Mouse (Mus musculus) thymus, postnatal 4 days (tissue): ENCODE measurements around the gene Cep135.

ENCODE experiments used
- DNase-seq: peaks from one replicate; pipeline ENCODE4 v3.0.0; 2021

The Cep135 gene

GRCm38 (mm10) chr5:76645091-76645868, 56.8 kb downstream of the Cep135 start:
- no peak for DNase-seq

GRCm38 (mm10) chr5:76649897-76650296, 61.4 kb downstream of the Cep135 start:
- DNase-seq: no peak

- DNase-seq: no peak
Observed at GRCm38 (mm10) chr5:76651151-76651725, 62.7 kb downstream of the Cep135 start.

- DNase-seq: no peak
Observed at GRCm38 (mm10) chr5:76656212-76656611, 67.7 kb downstream of the Cep135 start, which contains the start of gene C530008M17Rik. Gene C530008M17Rik, plus strand, starts transcription at chr5:76656512.

GRCm38 (mm10) chr5:76657245-76658083, 69.0 kb downstream of the Cep135 start:
- peak; percentile 66 for DNase-seq

- DNase-seq: no peak
Observed at GRCm38 (mm10) chr5:76658084-76658934, 69.8 kb downstream of the Cep135 start.

GRCm38 (mm10) chr5:76659958-76660635, 71.6 kb downstream of the Cep135 start:
- no peak for DNase-seq

- no peak for DNase-seq
Observed at GRCm38 (mm10) chr5:76661310-76661709, 72.8 kb downstream of the Cep135 start.

GRCm38 (mm10) chr5:76664936-76665335, 76.4 kb downstream of the Cep135 start:
- no peak for DNase-seq

- DNase-seq: no peak
Observed at GRCm38 (mm10) chr5:76665421-76665820, 76.9 kb downstream of the Cep135 start.

GRCm38 (mm10) chr5:76666026-76666756, 77.7 kb downstream of the Cep135 start:
- no peak for DNase-seq

GRCm38 (mm10) chr5:76668118-76668517, 79.6 kb downstream of the Cep135 start:
- DNase-seq: no peak

GRCm38 (mm10) chr5:76668547-76668946, 80.0 kb downstream of the Cep135 start:
- no peak for DNase-seq

GRCm38 (mm10) chr5:76670183-76670582, 81.7 kb downstream of the Cep135 start:
- no peak for DNase-seq

GRCm38 (mm10) chr5:76674022-76674653, 85.6 kb downstream of the Cep135 start:
- DNase-seq: no peak

- no peak for DNase-seq
Observed at GRCm38 (mm10) chr5:76675369-76675768, 86.9 kb downstream of the Cep135 start.

GRCm38 (mm10) chr5:76680959-76681358, 92.5 kb downstream of the Cep135 start:
- no peak for DNase-seq

GRCm38 (mm10) chr5:76681895-76682656, 93.6 kb downstream of the Cep135 start:
- DNase-seq: no peak

GRCm38 (mm10) chr5:76683455-76683854, 95.0 kb downstream of the Cep135 start:
- no peak for DNase-seq
